Mouse (Mus musculus) CH12.LX (cell line): ENCODE data around the gene Rdh11. TPM values are rescaled to one million over a fixed set of nuclear protein-coding genes. Genes with fewer than 3 reads are reported as not detected.

ENCODE experiments used
- DNase-seq: peaks from one replicate; pipeline ENCODE4 v3.0.0-alpha.2; 2013; ENCODE audit errors: extremely low read depth
- H3K27ac ChIP-seq: 2 replicates; pipeline ENCODE4 v1.5.1; 2012; ENCODE audit warnings: low read depth, mild to moderate bottlenecking, control low read depth, moderate library complexity; ENCODE audit not compliant: insufficient read depth
- H3K27me3 ChIP-seq: replicated peaks from 2 replicates; pipeline ENCODE3; 2012; ENCODE audit warnings: inconsistent platforms
- H3K36me3 ChIP-seq, 2 experiments: replicated peaks in 1 of 2; 2 replicates each; pipeline versions ENCODE3 to v1.6.1; 2012; ENCODE audit warnings: inconsistent platforms in 1 of 2, low read length in 1 of 2, mild to moderate bottlenecking in 1 of 2, mixed read lengths in 1 of 2, moderate library complexity in 1 of 2; ENCODE audit not compliant: control insufficient read depth in 1 of 2, insufficient read depth in 1 of 2
- H3K4me1 ChIP-seq, 2 experiments: 2 replicates each; pipeline ENCODE4 v1.6.1; 2012; ENCODE audit warnings: inconsistent platforms in 1 of 2, moderate library complexity in 1 of 2; ENCODE audit not compliant: insufficient read depth in 2 of 2, control insufficient read depth in 1 of 2
- H3K4me2 ChIP-seq: 2 replicates; pipeline ENCODE4 v1.6.1; 2012; ENCODE audit warnings: low read depth, mild to moderate bottlenecking, control low read depth; ENCODE audit not compliant: poor library complexity, insufficient read depth, severe bottlenecking
- H3K4me3 ChIP-seq, 3 experiments: fragments of 150-350 bp in 1 of 3; sonication (generic) in 1 of 3; replicated peaks in 1 of 3; 2 replicates each; pipeline versions ENCODE3 to v1.5.1; 2011 to 2012; ENCODE audit warnings: low read depth in 2 of 3, low read length in 2 of 3, mild to moderate bottlenecking in 2 of 3, moderate library complexity in 2 of 3, control low read depth in 1 of 3, improper control_type of control experiment in 1 of 3, inconsistent platforms in 1 of 3, mixed read lengths in 1 of 3; ENCODE audit not compliant: poor library complexity in 1 of 3
- H3K79me2 ChIP-seq: replicated peaks from 2 replicates; pipeline ENCODE4 v1.6.1; 2012; ENCODE audit warnings: mild to moderate bottlenecking, moderate library complexity; ENCODE audit not compliant: control insufficient read depth, poor library complexity, insufficient read depth, severe bottlenecking; ENCODE audit errors: extremely low read depth
- H3K9ac ChIP-seq: 2 replicates; pipeline ENCODE4 v1.6.1; 2012; ENCODE audit warnings: low read depth, mild to moderate bottlenecking, control low read depth, moderate library complexity; ENCODE audit not compliant: insufficient read depth
- H3K9me3 ChIP-seq: replicated peaks from 2 replicates; pipeline ENCODE3; 2012; ENCODE audit warnings: low read length, inconsistent platforms, mixed read lengths
- BHLHE40 ChIP-seq: IDR thresholded peaks from 2 replicates; pipeline ENCODE4 v1.6.1; 2011; ENCODE audit warnings: mild to moderate bottlenecking, low read depth, low read length, improper control_type of control experiment
- CHD1 ChIP-seq: IDR thresholded peaks from 2 replicates; pipeline ENCODE4 v1.6.1; 2012; ENCODE audit warnings: low read depth, low read length, improper control_type of control experiment, inconsistent platforms
- CTCF ChIP-seq, 2 experiments: IDR thresholded peaks in 1 of 2; conservative IDR thresholded peaks in 1 of 2; 2 replicates each; pipeline ENCODE4 v1.5.1; 2011 to 2012; ENCODE audit warnings: low read depth in 2 of 2, low read length in 2 of 2, improper control_type of control experiment in 1 of 2, inconsistent platforms in 1 of 2, mild to moderate bottlenecking in 1 of 2, moderate library complexity in 1 of 2
- E2F4 ChIP-seq: IDR thresholded peaks from 2 replicates; pipeline ENCODE4 v1.6.1; 2011; ENCODE audit warnings: low read depth, low read length, improper control_type of control experiment; ENCODE audit not compliant: insufficient replicate concordance
- ELF1 ChIP-seq: IDR thresholded peaks from 2 replicates; pipeline ENCODE4 v1.6.1; 2014; ENCODE audit warnings: low read depth, mild to moderate bottlenecking, inconsistent platforms, low read length, improper control_type of control experiment
- ETS1 ChIP-seq: conservative IDR thresholded peaks from 2 replicates; pipeline ENCODE4 v1.6.1; 2012; ENCODE audit warnings: low read depth, mild to moderate bottlenecking, inconsistent platforms, low read length, improper control_type of control experiment, moderate library complexity
- GABPA ChIP-seq: IDR thresholded peaks from 2 replicates; pipeline ENCODE4 v1.6.1; 2012; ENCODE audit warnings: low read depth, low read length, improper control_type of control experiment, inconsistent platforms; ENCODE audit not compliant: insufficient replicate concordance
- HCFC1 ChIP-seq: IDR thresholded peaks from 2 replicates; pipeline ENCODE4 v1.6.1; 2012; ENCODE audit warnings: low read depth, mild to moderate bottlenecking, inconsistent platforms, low read length, improper control_type of control experiment
- IRF4 ChIP-seq: IDR thresholded peaks from 2 replicates; pipeline ENCODE4 v1.6.1; 2014; ENCODE audit warnings: low read depth, mild to moderate bottlenecking, inconsistent platforms, low read length, improper control_type of control experiment
- JUN ChIP-seq: IDR thresholded peaks from 2 replicates; pipeline ENCODE4 v1.6.1; 2011; ENCODE audit warnings: low read depth, mild to moderate bottlenecking, low read length, improper control_type of control experiment, moderate library complexity; ENCODE audit not compliant: insufficient read depth
- KAT2A ChIP-seq: IDR thresholded peaks from 2 replicates; pipeline ENCODE4 v1.6.1; 2012; ENCODE audit warnings: low read length, improper control_type of control experiment, inconsistent platforms; ENCODE audit not compliant: insufficient replicate concordance
- MAX ChIP-seq: IDR thresholded peaks from 2 replicates; pipeline ENCODE4 v1.6.1; 2011; ENCODE audit warnings: low read length, improper control_type of control experiment
- MXI1 ChIP-seq: IDR thresholded peaks from 2 replicates; pipeline ENCODE4 v1.6.1; 2011; ENCODE audit warnings: mild to moderate bottlenecking, low read depth, low read length, improper control_type of control experiment
- MYC ChIP-seq: IDR thresholded peaks from 2 replicates; pipeline ENCODE4 v1.6.1; 2011; ENCODE audit warnings: low read depth, mild to moderate bottlenecking, improper control_type of control experiment, low read length
- NELFE ChIP-seq: IDR thresholded peaks from 2 replicates; pipeline ENCODE4 v1.6.1; 2011; ENCODE audit warnings: low read depth, low read length, improper control_type of control experiment
- NRF1 ChIP-seq: IDR thresholded peaks from 2 replicates; pipeline ENCODE4 v1.6.1; 2014; ENCODE audit warnings: low read depth, mild to moderate bottlenecking, inconsistent platforms, low read length, improper control_type of control experiment, moderate library complexity
- PAX5 ChIP-seq: IDR thresholded peaks from 2 replicates; pipeline ENCODE4 v1.6.1; 2012; ENCODE audit warnings: low read length, inconsistent platforms, mixed read lengths
- POLR2A ChIP-seq: IDR thresholded peaks from 2 replicates; pipeline ENCODE4 v1.6.1; 2011; ENCODE audit warnings: low read depth, mild to moderate bottlenecking, improper control_type of control experiment, low read length
- POLR2AphosphoS2 ChIP-seq: IDR thresholded peaks from 2 replicates; pipeline ENCODE4 v1.6.1; 2011; ENCODE audit warnings: low read depth, low read length, improper control_type of control experiment
- RAD21 ChIP-seq: IDR thresholded peaks from 2 replicates; pipeline ENCODE4 v1.6.1; 2011; ENCODE audit warnings: low read depth, mild to moderate bottlenecking, low read length, improper control_type of control experiment, moderate library complexity
- SIN3A ChIP-seq: IDR thresholded peaks from 2 replicates; pipeline ENCODE4 v1.6.1; 2012; ENCODE audit warnings: low read length, improper control_type of control experiment, inconsistent platforms
- SMC3 ChIP-seq: IDR thresholded peaks from 2 replicates; pipeline ENCODE4 v1.6.1; 2011; ENCODE audit warnings: low read depth, low read length, improper control_type of control experiment
- TBP ChIP-seq: conservative IDR thresholded peaks from 2 replicates; pipeline ENCODE4 v1.6.1; 2011; ENCODE audit warnings: low read depth, low read length, improper control_type of control experiment
- TCF12 ChIP-seq: IDR thresholded peaks from 2 replicates; pipeline ENCODE4 v1.6.1; 2014; ENCODE audit warnings: low read depth, mild to moderate bottlenecking, inconsistent platforms, low read length, improper control_type of control experiment
- USF1 ChIP-seq: IDR thresholded peaks from 2 replicates; pipeline ENCODE4 v1.6.1; 2014; ENCODE audit warnings: low read depth, mild to moderate bottlenecking, inconsistent platforms, low read length, improper control_type of control experiment
- ZC3H11A ChIP-seq: IDR thresholded peaks from 2 replicates; pipeline ENCODE4 v1.6.1; 2012; ENCODE audit warnings: low read depth, mild to moderate bottlenecking, inconsistent platforms, low read length, improper control_type of control experiment
- ZKSCAN1 ChIP-seq: IDR thresholded peaks from 2 replicates; pipeline ENCODE4 v1.6.1; 2012; ENCODE audit warnings: low read depth, inconsistent platforms, low read length, improper control_type of control experiment, borderline replicate concordance
- dilution Hi-C: fragments of 300-500 bp; cut with MboI; formaldehyde crosslinking; loops from 2 replicates; pipeline ENCODE4 v1.14.3; 2020; ENCODE audit warnings: low sequenced_read_pairs; ENCODE audit not compliant: extremely low pct_unique_long_range_greater_than_20kb, extremely low pct_ligation_motif_present
- in situ Hi-C: fragments of 300-500 bp; cut with MboI; formaldehyde crosslinking; loops from 3 replicates; pipeline ENCODE4 v1.14.3; 2019; ENCODE audit warnings: low sequenced_read_pairs, low pct_ligation_motif_present, low pct_unique_long_range_greater_than_20kb, mixed read lengths
- polyA plus RNA-seq: library from polyadenylated mRNA; unstranded; fragments of >175 nt; gene quantifications from 2 replicates; pipeline ENCODE4 v1.2.1, GENCODE M21; 2012; ENCODE audit warnings: low read depth; ENCODE audit not compliant: insufficient read length
- total RNA-seq, 2 experiments: library from RNA; depleted of rRNA; stranded (reverse); fragments of 300-350 nt in 1 of 2; fragments of >200 nt in 1 of 2; gene quantifications; 2 replicates each; pipeline ENCODE4 v1.2.3; 2012 to 2014

The Rdh11 gene
- total and polyA plus RNA-seq, 3 experiments: 46.3 to 121 (median 47.4) TPM

DNA sequence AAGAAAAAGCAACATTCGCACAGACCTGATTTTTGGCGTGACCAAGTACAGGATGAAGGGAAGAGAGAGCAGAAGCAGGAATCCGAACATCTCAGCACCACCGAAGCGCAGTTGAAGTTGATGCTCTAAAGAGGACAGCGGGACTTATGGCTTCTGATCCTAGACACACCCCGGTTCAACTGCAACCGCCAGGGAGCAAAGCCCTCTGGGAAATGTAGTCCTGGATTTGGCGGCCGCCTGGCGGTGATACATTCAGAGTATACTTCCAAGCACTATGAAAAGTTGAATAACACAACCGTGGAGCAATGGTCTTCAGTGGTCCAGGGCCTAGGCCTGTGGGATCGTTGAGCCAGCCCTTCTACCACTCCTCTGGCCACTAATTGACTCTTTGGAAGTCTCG, 392 bp downstream of the Rdh11 start:
- no peak for TF ChIP-seq NRF1
- no peak for TF ChIP-seq ETS1
- TF ChIP-seq MAX: no peak
- TF ChIP-seq HCFC1: peak; percentile 97
- TF ChIP-seq NELFE: peak; percentile 62; the same call in 1 of the 2 replicates
- TF ChIP-seq CHD1: no peak
- no peak for TF ChIP-seq POLR2AphosphoS2
- TF ChIP-seq BHLHE40: no peak
- TF ChIP-seq GABPA: peak; percentile 23; the same call in 1 of the 2 replicates
- no peak for TF ChIP-seq JUN
- no peak for TF ChIP-seq E2F4
- TF ChIP-seq ZC3H11A: no peak
- peak; percentile 67 for TF ChIP-seq POLR2A
- 0 out of 2 replicates have a peak, but pooled peaks have one; percentile 33 for TF ChIP-seq MYC
- peak; percentile 88 for TF ChIP-seq SIN3A
- TF ChIP-seq USF1: no peak
- 0 out of 2 replicates have a peak, but pooled peaks have one; percentile 37 for TF ChIP-seq IRF4
- TF ChIP-seq KAT2A: peak; percentile 91; the same call in 1 of the 2 replicates
- TF ChIP-seq MXI1: no peak; the same call in 1 of the 2 replicates
- TF ChIP-seq RAD21: no peak
- no peak for TF ChIP-seq SMC3
- peak; percentile 54 for TF ChIP-seq ELF1
- TF ChIP-seq TBP: 0 out of 2 replicates have a peak, but pooled peaks have one; percentile 59
- TF ChIP-seq ZKSCAN1: no peak
- TF ChIP-seq CTCF (conservative IDR thresholded peaks at IDR 0.05 in 1 of 2, IDR thresholded peaks at IDR 0.05 in 1 of 2; ENCODE audit: low read depth in 2 of 2, low read length in 2 of 2): peak in 1 of 2 experiments; percentile 47; a peak in 2 of 4 replicates
- peak; percentile 34; the same call in 1 of the 2 replicates for TF ChIP-seq TCF12
- TF ChIP-seq PAX5: no peak
- Histone ChIP-seq H3K79me2 (peaks cover 13% of the 10 kb centered on the region), H3K36me3 (peaks cover 12 to 35% of the 10 kb centered on the region in 2 experiments), H3K9me3 (no peaks in the 10 kb centered on the region), H3K9ac (peak overlapping the region; percentile 77), H3K27ac (no peak overlapping the region), H3K27me3 (no peaks in the 10 kb centered on the region), H3K4me3 (peak overlapping the region; percentile 72 to 82 (median 75)), H3K4me2 (peak overlapping the region; percentile 84), H3K4me1 (peaks cover 0 to 48% of the 10 kb centered on the region in 2 experiments; a peak in 2 of 4 replicates)
- dilution Hi-C loops: no loop called here
- DNase-seq: peak; percentile 88
- in situ Hi-C loops: loop anchor here (5.0 kb wide), 1 partner anchor 71 kb away; no protein-coding TSS in a partner anchor
